Mouse (Mus musculus) G1E (cell line): ENCODE results near the gene Mgp.

Experiments
- CTCF ChIP-seq: IDR thresholded peaks from 2 replicates; pipeline ENCODE4 v1.5.1; 2012; ENCODE audit warnings: low read depth, low read length, inconsistent platforms, mixed read lengths
- GATA1 ChIP-seq: IDR thresholded peaks from 2 replicates; pipeline ENCODE4 v1.6.1; 2012; ENCODE audit warnings: borderline replicate concordance, low read length, inconsistent platforms, mixed read lengths
- GATA2 ChIP-seq: IDR thresholded peaks from 2 replicates; pipeline ENCODE4 v1.6.1; 2012; ENCODE audit warnings: low read depth, low read length, inconsistent platforms, borderline replicate concordance
- TAL1 ChIP-seq: conservative IDR thresholded peaks from 2 replicates; pipeline ENCODE4 v1.6.1; 2012; ENCODE audit warnings: low read depth, low read length, inconsistent platforms, mixed read lengths

GRCm38 (mm10) chr6:136874599-136874998, 1.0 kb downstream of the Mgp start:
- TF ChIP-seq CTCF, result no peak
- TF ChIP-seq GATA1, result no peak
- no peak for TF ChIP-seq GATA2
- TF ChIP-seq TAL1, result no peak
